Mouse (Mus musculus) MEL (cell line): ENCODE measurements at regions not wholly inside any gene's neighbourhood (a gene's known extent, or its start where the extent isn't known, plus 50 kb on each side); places are given as distances from the start of the nearest gene placed in this dataset.

ENCODE experiments used
- DNase-seq: peaks from one replicate; pipeline ENCODE4 v3.0.0; 2011; ENCODE audit warnings: low read depth, low spot score
- H3K27ac ChIP-seq: 2 replicates; pipeline ENCODE4 v1.5.1; 2012; ENCODE audit warnings: low read depth, mild to moderate bottlenecking, control low read depth, low read length, moderate library complexity; ENCODE audit not compliant: control insufficient read depth
- H3K27me3 ChIP-seq, 2 experiments: fragments of 150-350 bp in 1 of 2; sonication (generic) in 1 of 2; 2 replicates each; pipeline ENCODE4 v1.6.1; 2012; ENCODE audit warnings: low read length in 2 of 2, mild to moderate bottlenecking in 2 of 2, improper control_type of control experiment in 1 of 2, moderate library complexity in 1 of 2; ENCODE audit not compliant: insufficient read depth in 2 of 2, control insufficient read depth in 1 of 2
- H3K36me3 ChIP-seq, 2 experiments: 2 replicates each; pipeline ENCODE4 v1.6.1; 2012 to 2014; ENCODE audit warnings: low read length in 2 of 2, improper control_type of control experiment in 1 of 2, inconsistent platforms in 1 of 2, mild to moderate bottlenecking in 1 of 2; ENCODE audit not compliant: insufficient read depth in 2 of 2, control insufficient read depth in 1 of 2
- H3K4me1 ChIP-seq, 2 experiments: fragments of 150-350 bp in 1 of 2; sonication (generic) in 1 of 2; 2 replicates each; pipeline ENCODE4 v1.6.1; 2012; ENCODE audit warnings: low read length in 2 of 2, improper control_type of control experiment in 1 of 2, mild to moderate bottlenecking in 1 of 2; ENCODE audit not compliant: insufficient read depth in 2 of 2, control insufficient read depth in 1 of 2
- H3K4me3 ChIP-seq, 2 experiments: fragments of 150-350 bp in 1 of 2; sonication (generic) in 1 of 2; 2 replicates each; pipeline ENCODE4 v1.5.1; 2012; ENCODE audit warnings: low read depth in 2 of 2, low read length in 2 of 2, mild to moderate bottlenecking in 2 of 2, moderate library complexity in 2 of 2, control low read depth in 1 of 2, improper control_type of control experiment in 1 of 2; ENCODE audit not compliant: control insufficient read depth in 1 of 2, insufficient read depth in 1 of 2
- H3K79me2 ChIP-seq: 2 replicates; pipeline ENCODE4 v1.6.1; 2012; ENCODE audit warnings: mild to moderate bottlenecking, low read length, moderate library complexity; ENCODE audit not compliant: control insufficient read depth, poor library complexity, insufficient read depth
- H3K9ac ChIP-seq: 2 replicates; pipeline ENCODE4 v1.6.1; 2012; ENCODE audit warnings: low read depth, mild to moderate bottlenecking, control low read depth, low read length, moderate library complexity; ENCODE audit not compliant: control insufficient read depth, poor library complexity, severe bottlenecking
- H3K9me3 ChIP-seq: fragments of 150-350 bp; sonication (generic); replicated peaks from 2 replicates; pipeline ENCODE4 v1.6.1; 2012; ENCODE audit warnings: mild to moderate bottlenecking, low read length, improper control_type of control experiment, moderate library complexity; ENCODE audit not compliant: insufficient read depth
- CHD2 ChIP-seq: IDR thresholded peaks from 2 replicates; pipeline ENCODE4 v1.6.1; 2011; ENCODE audit warnings: low read length, improper control_type of control experiment
- CTCF ChIP-seq, 3 experiments: IDR thresholded peaks in 2 of 3; conservative IDR thresholded peaks in 1 of 3; 2 replicates each; pipeline ENCODE4 v1.5.1; 2011 to 2012; ENCODE audit warnings: low read length in 3 of 3, low read depth in 2 of 3, mild to moderate bottlenecking in 2 of 3, improper control_type of control experiment in 1 of 3, inconsistent platforms in 1 of 3, mixed read lengths in 1 of 3, moderate library complexity in 1 of 3; ENCODE audit not compliant: control insufficient read depth in 1 of 3, insufficient read depth in 1 of 3, poor library complexity in 1 of 3, severe bottlenecking in 1 of 3
- E2F4 ChIP-seq: IDR thresholded peaks from 2 replicates; pipeline ENCODE4 v1.6.1; 2011; ENCODE audit warnings: low read depth, low read length, improper control_type of control experiment, borderline replicate concordance
- EP300 ChIP-seq, 2 experiments: IDR thresholded peaks; 2 replicates each; pipeline ENCODE4 v1.6.1; 2011; ENCODE audit warnings: improper control_type of control experiment in 2 of 2, low read length in 2 of 2, low read depth in 1 of 2, mild to moderate bottlenecking in 1 of 2
- GATA1 ChIP-seq: IDR thresholded peaks from 2 replicates; pipeline ENCODE4 v1.6.1; 2011; ENCODE audit warnings: low read depth, low read length, improper control_type of control experiment
- MAFK ChIP-seq: IDR thresholded peaks from 2 replicates; pipeline ENCODE4 v1.6.1; 2011; ENCODE audit warnings: low read depth, mild to moderate bottlenecking, low read length, improper control_type of control experiment, borderline replicate concordance
- MAZ ChIP-seq: IDR thresholded peaks from 2 replicates; pipeline ENCODE4 v1.6.1; 2012; ENCODE audit warnings: low read depth, mild to moderate bottlenecking, inconsistent platforms, low read length, improper control_type of control experiment
- MEF2A ChIP-seq: IDR thresholded peaks from 2 replicates; pipeline ENCODE4 v1.6.1; 2014; ENCODE audit warnings: low read depth, mild to moderate bottlenecking, inconsistent platforms, low read length, improper control_type of control experiment; ENCODE audit not compliant: poor library complexity, insufficient replicate concordance, severe bottlenecking; ENCODE audit errors: extremely low read depth
- MYB ChIP-seq: IDR thresholded peaks from 2 replicates; pipeline ENCODE4 v1.6.1; 2011; ENCODE audit warnings: mild to moderate bottlenecking, low read depth, low read length, improper control_type of control experiment
- NELFE ChIP-seq: IDR thresholded peaks from 2 replicates; pipeline ENCODE4 v1.6.1; 2011; ENCODE audit warnings: low read depth, low read length, improper control_type of control experiment
- POLR2A ChIP-seq, 2 experiments: IDR thresholded peaks; 2 replicates each; pipeline ENCODE4 v1.6.1; 2011 to 2012; ENCODE audit warnings: low read length in 2 of 2, mild to moderate bottlenecking in 2 of 2, control low read depth in 1 of 2, improper control_type of control experiment in 1 of 2, low read depth in 1 of 2, moderate library complexity in 1 of 2; ENCODE audit not compliant: control insufficient read depth in 1 of 2, insufficient read depth in 1 of 2, poor library complexity in 1 of 2
- RAD21 ChIP-seq: IDR thresholded peaks from 2 replicates; pipeline ENCODE4 v1.6.1; 2011; ENCODE audit warnings: mild to moderate bottlenecking, low read depth, low read length, improper control_type of control experiment
- RCOR1 ChIP-seq: IDR thresholded peaks from 2 replicates; pipeline ENCODE4 v1.6.1; 2012; ENCODE audit warnings: low read depth, mild to moderate bottlenecking, inconsistent platforms, low read length, improper control_type of control experiment
- SIN3A ChIP-seq: IDR thresholded peaks from 2 replicates; pipeline ENCODE4 v1.6.1; 2012; ENCODE audit warnings: low read length, improper control_type of control experiment, inconsistent platforms
- SMC3 ChIP-seq: IDR thresholded peaks from 2 replicates; pipeline ENCODE4 v1.6.1; 2011; ENCODE audit warnings: low read depth, low read length, improper control_type of control experiment
- TAL1 ChIP-seq: IDR thresholded peaks from 2 replicates; pipeline ENCODE4 v1.6.1; 2012; ENCODE audit warnings: mild to moderate bottlenecking, inconsistent platforms, low read length, moderate library complexity, mixed read lengths
- TCF12 ChIP-seq: IDR thresholded peaks from 2 replicates; pipeline ENCODE4 v1.6.1; 2014; ENCODE audit warnings: low read depth, mild to moderate bottlenecking, inconsistent platforms, low read length, improper control_type of control experiment, moderate library complexity
- UBTF ChIP-seq: IDR thresholded peaks from 2 replicates; pipeline ENCODE4 v1.6.1; 2012; ENCODE audit warnings: low read depth, mild to moderate bottlenecking, inconsistent platforms, low read length, improper control_type of control experiment, moderate library complexity, borderline replicate concordance; ENCODE audit not compliant: insufficient read depth
- USF1 ChIP-seq: IDR thresholded peaks from 2 replicates; pipeline ENCODE4 v1.6.1; 2014; ENCODE audit warnings: low read depth, mild to moderate bottlenecking, inconsistent platforms, low read length, improper control_type of control experiment, moderate library complexity
- USF2 ChIP-seq, 2 experiments: IDR thresholded peaks; 2 replicates each; pipeline ENCODE4 v1.6.1; 2011 to 2012; ENCODE audit warnings: improper control_type of control experiment in 2 of 2, low read length in 2 of 2, borderline replicate concordance in 1 of 2, inconsistent platforms in 1 of 2, low read depth in 1 of 2, mild to moderate bottlenecking in 1 of 2; ENCODE audit not compliant: insufficient read depth in 1 of 2
- ZKSCAN1 ChIP-seq: IDR thresholded peaks from 2 replicates; pipeline ENCODE4 v1.6.1; 2012; ENCODE audit warnings: low read depth, mild to moderate bottlenecking, inconsistent platforms, low read length, improper control_type of control experiment, moderate library complexity
- ZMIZ1 ChIP-seq: IDR thresholded peaks from 2 replicates; pipeline ENCODE4 v1.6.1; 2012; ENCODE audit warnings: low read depth, mild to moderate bottlenecking, inconsistent platforms, low read length, improper control_type of control experiment, moderate library complexity

DNA sequence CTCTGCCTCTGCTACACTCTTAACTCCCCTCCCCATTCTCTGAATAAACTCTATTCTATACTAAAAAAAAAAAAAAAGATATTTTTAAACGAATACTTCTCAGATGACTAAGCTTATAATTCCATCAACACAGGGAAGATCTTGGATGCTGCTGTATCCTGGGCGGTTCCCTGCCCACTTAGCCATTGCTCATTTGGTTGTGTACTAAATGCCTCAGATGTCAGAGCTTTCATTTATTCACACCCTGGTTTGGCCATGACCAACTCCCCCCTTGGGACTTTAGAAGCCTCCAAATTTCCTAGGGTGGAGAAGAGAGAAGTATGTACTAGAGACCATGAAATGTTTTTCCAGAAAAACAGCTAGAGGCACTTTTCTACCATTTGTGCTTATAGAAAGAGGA, 382.3 kb upstream of the Klhl29 start:
- H3K9ac ChIP-seq: no peak overlapping the region
- DNase-seq: no peak
- H3K27me3 ChIP-seq: no peaks in the 10 kb centered on the region
- H3K9me3 ChIP-seq: no peaks in the 10 kb centered on the region
- H3K4me3 ChIP-seq: no peak overlapping the region
- no peaks in the 10 kb centered on the region for H3K36me3 ChIP-seq
- no peak for TF ChIP-seq E2F4
- TF ChIP-seq USF2 (IDR thresholded peaks at IDR 0.05; ENCODE audit: borderline replicate concordance in 1 of 2, insufficient read depth in 1 of 2, low read depth in 1 of 2, low read length in 2 of 2): no peak
- no peak for TF ChIP-seq EP300 (IDR thresholded peaks at IDR 0.05; ENCODE audit: low read depth in 1 of 2, low read length in 2 of 2)
- no peak for TF ChIP-seq CHD2
- no peak for TF ChIP-seq GATA1
- no peak for TF ChIP-seq MYB
- no peak for TF ChIP-seq MAFK
- TF ChIP-seq UBTF: no peak
- TF ChIP-seq MAZ: no peak
- TF ChIP-seq SMC3: no peak
- TF ChIP-seq ZMIZ1: no peak
- no peak for TF ChIP-seq USF1
- TF ChIP-seq NELFE: no peak
- TF ChIP-seq CTCF (IDR thresholded peaks at IDR 0.05 in 2 of 3, conservative IDR thresholded peaks at IDR 0.05 in 1 of 3; ENCODE audit: control insufficient read depth in 1 of 3, insufficient read depth in 1 of 3, low read depth in 2 of 3, low read length in 3 of 3, poor library complexity in 1 of 3, severe bottlenecking in 1 of 3): no peak
- no peak for TF ChIP-seq TCF12
- no peak for TF ChIP-seq RAD21
- TF ChIP-seq SIN3A: no peak
- TF ChIP-seq, all 39 proteins: peak for 0
- Histone ChIP-seq H3K27ac (no peak overlapping the region), H3K4me1 (no peaks in the 10 kb centered on the region), H3K79me2 (no peaks in the 10 kb centered on the region)

DNA sequence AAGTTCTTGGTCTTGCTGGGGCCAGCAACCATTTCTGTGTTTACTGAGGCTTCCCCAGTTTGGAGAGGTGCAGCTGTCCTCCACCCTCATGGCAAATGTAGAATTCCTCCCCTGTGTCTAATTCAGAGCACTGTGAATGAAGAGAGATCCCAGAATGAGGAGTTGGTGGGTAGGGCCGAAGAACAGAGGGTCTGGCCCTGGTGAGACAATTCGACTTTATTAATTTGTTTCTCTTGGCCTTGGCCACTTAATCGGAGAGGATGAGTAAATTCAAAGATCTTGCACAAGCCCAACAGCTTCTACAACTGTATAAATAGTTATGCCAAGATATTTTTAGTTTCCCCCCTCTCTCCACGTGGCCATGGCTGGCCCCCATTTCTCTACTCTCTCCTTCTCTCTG, 381.9 kb upstream of the Klhl29 start:
- Histone ChIP-seq H3K4me3 (no peak overlapping the region), H3K9ac (no peak overlapping the region), H3K27me3 (no peaks in the 10 kb centered on the region), H3K36me3 (no peaks in the 10 kb centered on the region), H3K27ac (no peak overlapping the region), H3K4me1 (no peaks in the 10 kb centered on the region), H3K9me3 (no peaks in the 10 kb centered on the region), H3K79me2 (no peaks in the 10 kb centered on the region)
- no peak for DNase-seq
- no peak for TF ChIP-seq ZKSCAN1
- no peak for TF ChIP-seq UBTF
- no peak for TF ChIP-seq E2F4
- TF ChIP-seq MYB: no peak
- TF ChIP-seq RCOR1: no peak
- no peak for TF ChIP-seq TAL1
- TF ChIP-seq CTCF (IDR thresholded peaks at IDR 0.05 in 2 of 3, conservative IDR thresholded peaks at IDR 0.05 in 1 of 3; ENCODE audit: control insufficient read depth in 1 of 3, insufficient read depth in 1 of 3, low read depth in 2 of 3, low read length in 3 of 3, poor library complexity in 1 of 3, severe bottlenecking in 1 of 3): no peak
- no peak for TF ChIP-seq EP300 (IDR thresholded peaks at IDR 0.05; ENCODE audit: low read depth in 1 of 2, low read length in 2 of 2)
- TF ChIP-seq ZMIZ1: no peak
- no peak for TF ChIP-seq MEF2A
- no peak for TF ChIP-seq POLR2A (IDR thresholded peaks at IDR 0.05; ENCODE audit: control insufficient read depth in 1 of 2, insufficient read depth in 1 of 2, low read depth in 1 of 2, low read length in 2 of 2, poor library complexity in 1 of 2)
- no peak for TF ChIP-seq SMC3
